Mouse (Mus musculus): ENCODE results near the gene Cse1l.

Gene Cse1l

GRCm38 (mm10) chr2:166905711-166906522 is at the start of gene Cse1l:
TSS of gene Cse1l (plus strand) at chr2:166906040.
- peak; percentile 99 for DNase-seq (ENCODE audit: low spot score)

DNA sequence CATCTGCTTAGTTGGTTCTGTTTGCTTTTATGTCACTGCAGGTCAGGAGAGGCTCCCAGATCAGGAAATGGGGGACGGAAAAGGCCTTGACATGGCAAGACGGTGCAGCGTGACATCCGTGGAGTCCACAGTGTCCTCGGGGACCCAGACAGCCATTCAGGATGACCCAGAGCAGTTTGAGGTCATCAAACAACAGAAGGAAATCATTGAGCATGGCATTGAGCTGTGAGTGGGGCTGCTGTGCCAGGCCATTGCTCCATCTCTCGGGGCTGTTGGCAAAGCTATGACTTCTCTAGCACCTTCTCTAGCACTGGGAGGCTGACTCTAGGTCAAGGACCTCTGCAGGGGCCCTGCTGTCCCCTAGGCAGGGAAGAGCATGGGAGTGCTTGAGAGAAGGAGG is 49.5 kb upstream of the Cse1l start:
- no peak for DNase-seq (ENCODE audit: low spot score)

DNA sequence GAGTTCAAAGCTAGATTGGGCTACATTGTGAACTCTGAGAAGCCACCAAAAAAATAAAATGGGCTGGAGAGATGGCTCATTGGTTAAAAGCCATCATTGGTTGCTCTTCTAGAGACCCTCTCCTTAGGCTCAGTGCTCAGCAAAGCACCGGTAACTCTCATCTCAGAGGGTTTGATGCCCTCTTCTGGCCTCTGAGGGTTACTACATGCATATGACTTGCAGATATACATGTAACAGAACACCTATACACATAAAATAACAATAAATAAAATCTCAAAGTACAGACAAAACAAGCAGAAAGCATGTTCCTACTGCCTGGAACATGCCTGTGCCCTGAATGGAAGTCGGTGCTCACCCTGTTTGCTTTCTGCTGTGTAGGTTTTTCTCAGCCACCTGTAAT is 48.7 kb upstream of the Cse1l start:
- no peak for DNase-seq (ENCODE audit: low spot score)

DNA sequence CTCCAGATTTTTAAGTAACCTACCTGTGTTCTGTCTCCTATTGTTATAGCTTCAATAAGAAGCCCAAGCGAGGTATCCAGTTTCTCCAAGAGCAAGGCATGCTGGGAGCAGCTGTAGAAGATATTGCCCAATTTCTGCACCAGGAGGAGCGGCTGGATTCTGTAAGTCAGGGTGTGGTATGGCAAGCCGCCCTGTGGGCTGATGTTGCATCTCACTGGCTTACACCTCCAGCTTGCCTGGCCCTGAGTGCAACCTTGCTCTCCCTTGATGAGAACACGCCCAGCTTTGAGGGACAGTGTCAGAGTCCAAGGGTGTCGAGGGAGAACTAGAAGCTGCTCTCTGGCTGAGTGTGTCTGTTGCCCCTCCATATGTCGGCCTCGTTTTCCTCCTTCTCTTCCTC is 46.6 kb upstream of the Cse1l start:
- no peak for DNase-seq (ENCODE audit: low spot score)

DNA sequence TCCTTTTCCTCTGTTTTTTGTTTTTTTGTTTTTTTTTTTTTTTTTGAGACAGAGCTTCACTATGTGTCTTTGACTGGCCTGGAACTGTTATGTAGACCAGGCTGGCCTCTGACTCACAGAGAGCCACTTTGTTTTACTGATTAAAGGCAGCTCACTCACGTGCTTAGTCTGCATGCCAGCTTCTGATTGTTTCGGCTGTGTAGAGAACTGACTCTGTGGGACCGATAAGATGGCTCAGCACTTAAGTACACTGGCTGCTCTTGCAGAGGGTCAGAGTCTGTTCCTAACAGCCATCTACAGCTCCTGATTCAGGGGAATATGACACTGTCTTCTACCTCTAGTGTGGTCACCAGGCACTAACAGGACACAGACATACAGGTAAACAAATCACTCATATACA is 43.3 kb upstream of the Cse1l start:
- no peak for DNase-seq (ENCODE audit: low spot score)

DNA sequence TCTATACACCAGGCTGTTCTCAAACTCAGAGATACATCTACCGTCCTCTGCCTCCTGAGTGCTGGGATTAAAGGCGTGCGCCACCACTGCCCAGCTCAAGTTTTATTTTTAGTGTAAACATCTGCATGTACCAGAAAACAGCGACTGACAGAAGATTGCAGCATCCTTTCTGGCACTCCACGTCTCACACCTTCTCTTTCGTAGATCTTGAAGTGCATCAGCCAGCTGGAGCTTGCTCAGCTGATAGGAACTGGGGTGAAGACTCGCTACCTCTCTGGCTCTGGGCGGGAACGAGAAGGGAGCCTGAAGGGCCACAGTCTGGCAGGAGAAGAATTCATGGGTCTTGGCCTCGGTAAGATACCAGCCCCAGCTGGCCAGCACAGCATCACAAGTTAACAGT is 40.4 kb upstream of the Cse1l start:
- DNase-seq (ENCODE audit: low spot score): no peak

DNA sequence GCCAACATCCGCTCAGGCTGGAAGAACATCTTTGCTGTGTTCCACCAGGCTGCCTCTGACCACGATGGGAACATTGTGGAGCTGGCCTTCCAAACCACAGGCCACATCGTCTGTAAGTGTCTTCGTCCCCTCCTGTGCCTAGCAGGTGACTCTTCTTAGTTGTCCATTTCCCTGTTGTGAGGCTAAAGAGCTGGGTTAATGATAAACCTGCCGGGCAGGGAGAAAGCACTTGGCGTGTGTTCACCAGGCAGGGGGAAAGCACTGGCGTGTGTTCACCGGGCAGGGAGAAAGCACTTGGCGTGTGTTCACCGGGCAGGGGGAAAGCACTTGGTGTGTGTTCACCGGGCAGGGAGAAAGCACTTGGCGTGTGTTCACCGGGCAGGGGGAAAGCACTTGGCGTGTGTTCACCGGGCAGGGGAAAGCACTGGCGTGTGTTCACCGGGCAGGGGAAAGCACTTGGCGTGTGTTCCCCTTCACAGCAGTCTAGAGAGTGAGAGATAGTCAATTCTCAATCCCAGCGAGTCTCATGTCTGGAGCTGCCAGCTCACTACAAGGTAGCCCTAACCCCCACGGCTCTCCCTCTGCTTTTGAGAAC is 35.5 kb upstream of the Cse1l start:
- no peak for DNase-seq (ENCODE audit: low spot score)

DNA sequence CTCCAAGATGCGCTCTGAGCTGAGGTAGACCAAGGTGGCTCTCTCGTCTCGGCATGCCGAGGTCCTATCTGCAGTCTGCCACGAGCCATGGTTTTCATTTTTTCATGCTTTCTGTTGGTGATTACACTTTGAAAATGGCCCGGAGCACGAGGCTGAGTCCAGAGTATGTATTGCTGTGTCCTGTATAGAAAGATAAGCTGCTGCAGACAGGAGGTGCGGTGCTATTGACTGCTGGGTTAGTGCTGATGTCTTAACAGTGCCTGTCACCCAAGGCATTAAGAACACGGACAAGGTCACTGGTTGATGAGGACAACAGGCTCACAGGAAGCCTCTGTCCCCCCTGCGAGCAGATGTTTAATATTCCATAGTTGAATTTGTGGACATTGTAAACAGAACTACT is 34.9 kb upstream of the Cse1l start:
- DNase-seq (ENCODE audit: low spot score): no peak

- no peak for DNase-seq (ENCODE audit: low spot score)
Measured at GRCm38 (mm10) chr2:166874675-166875280, 31.1 kb upstream of the Cse1l start.

DNA sequence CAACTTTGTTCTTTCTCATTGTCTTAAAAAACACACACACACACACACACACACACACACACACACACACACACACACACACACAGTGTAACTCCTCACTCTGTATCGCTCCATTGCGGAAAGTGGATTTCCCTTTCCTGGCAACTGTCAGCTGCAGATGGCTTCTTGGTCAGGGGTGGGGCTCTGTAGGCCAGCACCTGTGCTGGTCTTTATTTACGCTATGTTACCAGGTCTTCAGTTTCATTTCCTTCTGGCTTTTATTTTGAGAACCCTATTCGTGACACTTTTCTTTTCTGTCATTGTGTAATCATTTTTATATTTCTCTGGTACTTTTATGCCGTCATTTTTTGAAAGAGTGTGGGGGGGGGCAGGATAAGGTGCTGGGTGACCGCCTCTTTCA is 30.3 kb upstream of the Cse1l start:
- DNase-seq (ENCODE audit: low spot score): no peak

DNA sequence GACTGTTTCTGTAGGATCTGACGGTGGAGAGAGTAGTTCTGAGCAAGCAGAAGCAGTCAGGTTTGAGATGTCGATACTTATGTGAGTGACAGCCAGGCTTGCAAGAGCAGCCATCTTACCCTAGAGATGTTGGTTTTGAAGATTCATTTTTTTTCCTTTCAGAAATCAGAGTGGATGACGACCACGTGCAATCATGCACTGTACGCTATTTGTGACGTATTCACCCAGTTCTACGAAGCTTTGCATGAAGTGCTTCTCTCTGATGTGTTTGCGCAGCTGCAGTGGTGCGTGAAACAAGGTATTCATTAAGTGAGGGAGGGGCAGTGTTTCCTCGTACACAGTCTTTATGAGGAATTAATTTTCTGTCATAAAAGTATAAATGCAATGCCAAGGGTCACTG is 29.5 kb upstream of the Cse1l start:
- DNase-seq (ENCODE audit: low spot score): no peak

- peak; percentile 80 for DNase-seq (ENCODE audit: low spot score)
Measured at GRCm38 (mm10) chr2:166885066-166885465, 20.8 kb upstream of the Cse1l start.

DNA sequence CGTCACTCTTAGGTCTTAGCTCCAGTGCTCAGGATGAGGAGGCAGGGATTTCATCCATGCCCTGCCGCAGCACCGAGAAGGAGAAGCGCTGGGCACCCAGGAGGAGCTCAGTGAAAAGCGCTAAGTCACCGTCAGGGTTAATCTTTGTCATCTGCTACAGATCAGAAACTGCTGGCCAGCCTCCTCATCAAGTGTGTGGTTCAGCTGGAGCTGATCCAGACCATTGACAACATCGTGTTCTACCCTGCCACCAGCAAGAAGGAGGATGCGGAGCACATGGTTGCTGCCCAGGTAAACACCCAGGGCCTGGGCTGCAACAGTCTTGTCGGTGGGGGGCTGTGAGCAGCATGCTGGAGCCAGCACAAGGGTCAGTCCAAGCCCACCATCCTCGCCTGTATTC is 20.2 kb upstream of the Cse1l start:
- no peak for DNase-seq (ENCODE audit: low spot score)

DNA sequence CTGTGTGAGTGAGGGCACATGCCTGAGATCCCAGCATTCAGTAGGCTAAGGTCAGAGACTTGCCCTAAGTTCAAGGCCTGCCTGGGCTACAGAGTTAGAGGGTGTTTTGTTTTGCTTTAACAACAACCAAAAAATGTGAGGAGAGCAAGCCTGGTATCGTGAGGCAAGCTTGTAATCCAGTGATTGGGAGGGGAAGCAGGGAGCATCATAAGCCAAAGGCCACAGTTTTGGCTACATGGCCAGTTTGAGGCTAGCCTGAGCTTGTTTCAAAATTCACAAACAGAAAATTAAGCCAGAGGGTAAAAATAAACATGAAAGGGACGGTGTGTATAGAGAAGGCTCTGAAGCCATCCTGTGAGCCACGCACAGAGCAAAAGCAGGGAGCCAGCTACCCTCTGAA is 19.6 kb upstream of the Cse1l start:
- no peak for DNase-seq (ENCODE audit: low spot score)

GRCm38 (mm10) chr2:166887816-166888215 is 18.0 kb upstream of the Cse1l start:
- no peak for DNase-seq (ENCODE audit: low spot score)

GRCm38 (mm10) chr2:166891366-166891880 is 14.4 kb upstream of the Cse1l start:
- DNase-seq (ENCODE audit: low spot score): no peak

DNA sequence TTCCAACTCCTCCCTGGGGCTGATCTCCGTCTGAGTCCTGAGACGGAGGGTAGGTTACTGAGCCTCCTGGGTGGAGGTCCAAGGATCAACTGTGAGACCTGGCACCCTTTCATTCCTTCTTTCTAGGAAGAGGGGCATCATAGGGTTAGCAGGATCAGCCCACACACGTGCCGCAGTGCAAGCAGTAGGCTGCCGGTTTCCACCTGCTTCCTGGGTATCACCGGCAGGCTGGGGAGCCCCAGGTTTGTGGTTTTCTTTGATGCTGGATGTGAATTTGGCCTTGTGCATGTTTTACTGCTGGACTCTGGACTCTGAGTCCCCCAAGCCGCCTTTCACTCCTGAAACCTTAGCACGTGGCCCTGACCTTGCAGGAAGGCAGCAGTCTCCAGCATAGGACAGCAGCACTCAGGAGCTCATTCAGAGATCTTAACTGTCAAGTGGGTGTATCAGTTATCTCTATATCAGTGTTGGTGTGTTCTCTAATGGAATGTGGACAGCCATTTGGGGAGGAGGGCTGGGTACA is 13.6 kb upstream of the Cse1l start:
- no peak for DNase-seq (ENCODE audit: low spot score)

DNA sequence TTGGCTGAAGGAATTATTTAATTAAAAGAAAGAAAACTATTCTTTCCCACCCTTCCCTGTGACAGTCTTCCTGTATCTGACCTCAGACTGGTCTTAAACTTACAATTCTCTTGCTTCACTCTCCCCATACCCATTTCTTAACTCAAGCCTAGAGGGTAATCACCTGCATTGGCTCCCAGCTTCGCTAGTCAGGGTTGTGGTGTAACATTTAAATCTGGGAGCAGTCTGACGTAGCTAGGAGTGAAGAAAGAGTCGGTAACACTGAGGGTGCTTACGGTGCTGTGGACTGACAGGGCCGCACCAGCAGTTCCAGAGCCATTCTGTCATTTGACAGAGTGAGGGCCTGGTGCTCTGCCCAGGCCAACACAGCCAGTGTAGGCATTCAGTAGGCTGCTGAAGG is 12.8 kb upstream of the Cse1l start:
- no peak for DNase-seq (ENCODE audit: low spot score)

- DNase-seq (ENCODE audit: low spot score): no peak
Measured at GRCm38 (mm10) chr2:166896368-166896767, 9.5 kb upstream of the Cse1l start.

DNA sequence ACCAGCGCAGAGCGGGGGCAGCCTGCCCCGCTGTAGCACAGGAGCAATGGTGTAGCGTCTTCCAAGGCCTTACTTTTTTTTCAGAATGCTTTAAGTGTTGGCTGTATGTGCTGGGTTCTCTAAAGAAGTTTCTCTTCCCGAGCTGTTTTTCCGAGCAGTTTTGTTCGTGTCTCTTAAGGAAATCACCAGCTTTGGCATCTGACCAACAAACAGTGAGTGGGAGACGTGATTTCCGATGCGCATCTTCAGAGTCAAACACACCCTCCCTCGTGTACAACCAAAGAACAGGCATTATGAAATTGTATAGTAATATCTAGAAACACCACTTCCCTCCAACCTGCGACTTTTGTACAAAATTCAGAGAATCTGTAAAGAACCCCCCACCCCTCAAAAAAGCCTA is 8.9 kb upstream of the Cse1l start:
- DNase-seq (ENCODE audit: low spot score): no peak

DNA sequence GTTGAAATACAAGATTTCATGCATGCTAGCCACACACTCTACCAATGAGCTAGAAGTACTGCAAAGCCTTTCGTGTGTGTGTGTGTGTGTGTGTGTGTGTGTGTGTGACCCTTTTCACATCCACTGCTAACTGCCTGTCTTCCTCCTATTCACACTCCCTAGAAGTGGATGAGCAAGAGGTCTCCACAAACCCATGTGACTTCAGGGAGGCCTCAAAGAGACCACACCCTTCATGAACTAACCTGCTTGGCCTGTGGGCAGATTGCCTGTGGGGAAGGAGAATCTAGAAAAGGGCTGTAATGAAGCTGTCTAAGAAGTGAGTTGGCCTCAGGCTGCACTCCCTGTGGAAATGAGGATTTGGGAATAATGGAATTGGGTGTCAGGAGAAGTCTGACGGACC is 6.7 kb upstream of the Cse1l start:
- DNase-seq (ENCODE audit: low spot score): no peak

GRCm38 (mm10) chr2:166899746-166900145 is 6.1 kb upstream of the Cse1l start:
- no peak for DNase-seq (ENCODE audit: low spot score)
